Mouse (Mus musculus) neural tube, embryonic 12.5 days (tissue): Measurements from ENCODE around the gene Slc17a5. TPM values are rescaled to one million over a fixed set of nuclear protein-coding genes. Genes with fewer than 3 reads are reported as not detected.

Source experiments
- ATAC-seq: fragments of 200-750 bp; cut with Nextera tagmentation; 2 replicates; pipeline ENCODE4 v1.8.0; 2017; ENCODE audit warnings: low read depth, mild to moderate bottlenecking, moderate TSS enrichment, moderate library complexity; ENCODE audit not compliant: low FRiP score
- H3K27ac ChIP-seq: fragments of 300-500 bp; sonication (generic); 2 replicates; pipeline ENCODE4 v1.5.1; 2016
- H3K27me3 ChIP-seq: fragments of 300-500 bp; sonication (generic); replicated peaks from 2 replicates; pipeline ENCODE4 v1.6.1; 2016; ENCODE audit warnings: mild to moderate bottlenecking
- H3K36me3 ChIP-seq: fragments of 300-500 bp; sonication (generic); 2 replicates; pipeline ENCODE4 v1.6.1; 2016; ENCODE audit warnings: mild to moderate bottlenecking
- H3K4me1 ChIP-seq: fragments of 300-500 bp; sonication (generic); 2 replicates; pipeline ENCODE4 v1.6.1; 2016
- H3K4me2 ChIP-seq: fragments of 300-500 bp; sonication (generic); replicated peaks from 2 replicates; pipeline ENCODE4 v1.6.1; 2016; ENCODE audit warnings: mild to moderate bottlenecking
- H3K4me3 ChIP-seq: fragments of 300-500 bp; sonication (generic); 2 replicates; pipeline ENCODE4 v1.5.1; 2016
- H3K9ac ChIP-seq: fragments of 300-500 bp; sonication (generic); 2 replicates; pipeline ENCODE4 v1.6.1; 2016; ENCODE audit warnings: mild to moderate bottlenecking
- H3K9me3 ChIP-seq: fragments of 300-500 bp; sonication (generic); 2 replicates; pipeline ENCODE4 v1.6.1; 2016; ENCODE audit warnings: mild to moderate bottlenecking
- WGBS: fragments of 180-500 bp; shearing (Covaris S2); methylation state at CpG from one replicate; pipeline ENCODE4 v1.1.7; 2016; 5-methylcytosine and 5-hydroxymethylcytosine counted together
- polyA plus RNA-seq: library from polyadenylated mRNA; unstranded; fragments of >200 nt; fragmentation: Nextera tagmentation; extraction: Ambion mirVana; gene quantifications from 2 replicates; pipeline ENCODE4 v1.2.1, GENCODE M21; 2016

Slc17a5 gene
- polyA plus RNA-seq, 1 experiment from 2014 or later = 15.1 TPM

DNA sequence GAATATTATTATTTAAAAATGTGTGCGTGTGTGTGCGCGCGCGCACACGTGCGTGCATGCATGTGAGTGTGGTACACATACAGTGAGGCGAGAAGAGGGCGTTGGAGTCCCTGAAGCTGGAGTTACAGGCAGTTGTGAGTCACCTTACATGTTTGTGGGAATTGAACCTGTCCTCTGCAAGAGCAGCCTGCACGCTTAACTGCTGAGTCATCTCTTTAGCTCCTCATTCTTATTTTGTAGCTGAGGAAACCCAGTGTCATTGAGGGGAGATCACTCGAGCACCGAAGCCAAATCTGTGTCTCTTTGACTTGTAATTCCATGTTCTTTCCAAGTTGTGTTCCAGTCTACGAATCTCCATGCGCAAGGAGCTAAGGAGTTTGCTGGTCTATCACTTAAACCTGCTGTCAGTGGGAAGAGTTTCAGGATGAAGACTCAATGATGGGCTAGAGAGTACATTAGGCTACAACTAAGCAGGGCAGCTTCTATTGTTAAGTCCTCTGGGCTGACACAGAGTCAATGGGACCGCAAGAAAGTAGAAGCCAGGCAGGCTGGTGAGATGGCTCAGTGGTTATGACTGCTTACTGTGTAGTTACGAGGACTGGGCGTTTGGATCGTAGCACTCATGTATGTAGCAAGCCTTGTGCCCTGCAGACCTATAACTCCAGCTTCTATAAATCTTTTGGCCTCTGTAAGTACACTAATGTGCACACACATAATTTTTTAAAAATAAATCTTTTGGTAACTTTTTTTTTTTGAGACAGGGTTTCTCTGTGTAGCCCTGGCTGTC lies 8.1 kb upstream of the Slc17a5 start:
- H3K4me1 ChIP-seq = no peaks in the 10 kb centered on the region
- no peaks in the 10 kb centered on the region for H3K36me3 ChIP-seq
- WGBS = 92% methylated on average over 18 of the region's 18 CpGs
- no peak overlapping the region for H3K27ac ChIP-seq
- no peak overlapping the region for H3K4me2 ChIP-seq
- ATAC-seq = no peak
- H3K9ac ChIP-seq = no peak overlapping the region
- H3K4me3 ChIP-seq = no peak overlapping the region
- H3K9me3 ChIP-seq = no peaks in the 10 kb centered on the region
- no peaks in the 10 kb centered on the region for H3K27me3 ChIP-seq

DNA sequence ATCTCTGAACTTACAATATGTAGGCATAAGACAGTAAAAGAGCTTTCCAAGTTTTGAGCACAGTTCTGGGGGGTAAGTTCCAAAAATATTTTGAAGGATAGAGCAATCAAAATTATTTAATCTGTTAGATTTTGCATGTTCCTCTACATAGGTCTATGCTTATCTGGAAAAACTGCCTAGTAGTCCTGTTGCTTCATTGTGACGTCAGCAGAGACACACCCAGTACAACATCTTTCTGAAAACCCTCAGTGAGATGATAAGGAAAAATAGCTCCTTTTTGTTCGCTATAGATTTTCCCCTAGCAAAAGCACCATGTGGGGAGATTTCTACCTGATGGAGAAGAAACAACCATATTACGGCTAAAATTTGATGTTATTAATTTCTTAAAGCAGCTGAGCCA lies 7.4 kb upstream of the Slc17a5 start:
- no peak overlapping the region for H3K9ac ChIP-seq
- WGBS = 93% methylated on average over 3 of the region's 3 CpGs
- no peaks in the 10 kb centered on the region for H3K9me3 ChIP-seq
- H3K4me3 ChIP-seq = no peak overlapping the region
- no peaks in the 10 kb centered on the region for H3K4me1 ChIP-seq
- ATAC-seq = no peak
- no peaks in the 10 kb centered on the region for H3K36me3 ChIP-seq
- H3K27ac ChIP-seq = no peak overlapping the region
- H3K4me2 ChIP-seq = no peak overlapping the region
- H3K27me3 ChIP-seq = no peaks in the 10 kb centered on the region

DNA sequence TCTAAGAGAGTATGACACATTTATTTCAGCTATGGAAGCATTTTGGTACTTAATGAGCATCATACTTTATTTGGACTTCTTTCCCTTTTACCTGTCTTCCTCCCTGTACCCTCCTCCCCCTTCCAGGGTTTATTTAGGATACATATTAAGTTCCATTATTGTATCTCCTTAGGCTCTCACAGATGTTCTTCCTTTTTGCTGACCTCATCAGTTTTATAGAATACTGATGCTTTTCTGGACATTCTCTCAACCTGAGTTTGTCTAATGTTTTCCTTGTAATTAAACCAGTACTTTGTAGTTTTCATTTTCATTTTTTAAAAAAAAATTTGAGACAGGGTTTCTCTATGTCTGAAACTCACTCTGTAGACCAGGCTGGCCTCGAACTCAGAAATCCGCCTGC lies 2.6 kb upstream of the Slc17a5 start:
- no peak overlapping the region for H3K4me2 ChIP-seq
- H3K27ac ChIP-seq = no peak overlapping the region
- peaks cover 3% of the 10 kb centered on the region; the same call in 1 of the 2 replicates for H3K4me1 ChIP-seq
- no peaks in the 10 kb centered on the region for H3K9me3 ChIP-seq
- no peaks in the 10 kb centered on the region for H3K36me3 ChIP-seq
- no peak overlapping the region for H3K9ac ChIP-seq
- H3K27me3 ChIP-seq = no peaks in the 10 kb centered on the region
- no peak for ATAC-seq
- no peak overlapping the region for H3K4me3 ChIP-seq
- 96% methylated on average over 2 of the region's 2 CpGs for WGBS

DNA sequence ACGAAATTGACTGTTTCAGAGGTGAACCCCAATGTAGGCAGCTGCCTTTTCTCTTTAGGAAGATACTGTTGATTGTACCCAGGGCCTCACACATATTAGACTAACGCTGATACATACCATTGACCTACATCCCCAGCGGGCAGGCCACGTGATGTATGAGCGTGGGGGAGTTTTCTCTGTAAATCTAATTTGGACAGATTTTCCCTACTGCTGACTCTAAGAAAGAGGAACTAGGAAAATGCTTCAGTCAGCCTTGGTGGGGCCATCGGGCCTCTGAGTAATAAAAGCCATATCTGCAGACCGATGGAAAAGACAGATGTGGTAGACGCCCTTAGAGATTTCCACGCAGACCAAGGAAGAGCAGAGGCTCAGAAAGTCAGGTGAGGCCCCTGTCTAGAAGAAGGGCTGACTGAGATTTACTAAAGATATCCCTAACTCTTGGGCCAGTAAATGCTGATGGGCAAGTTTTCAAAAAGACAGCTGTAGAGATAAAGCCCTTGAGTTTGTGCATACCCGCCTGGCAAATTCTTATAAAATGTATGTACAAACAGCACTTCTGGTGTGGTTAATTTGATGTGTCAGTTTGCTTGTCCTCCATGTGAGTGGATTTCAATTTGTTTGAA lies 681 bp upstream of the Slc17a5 start:
- Histone ChIP-seq H3K27ac (no peak overlapping the region), H3K4me3 (peak overlapping the region; percentile 78; the same call in 1 of the 2 replicates), H3K4me2 (peak overlapping the region; percentile 68), H3K27me3 (no peaks in the 10 kb centered on the region), H3K9ac (no peak overlapping the region), H3K4me1 (peaks cover 3% of the 10 kb centered on the region; the same call in 1 of the 2 replicates), H3K36me3 (no peaks in the 10 kb centered on the region; the same call in 1 of the 2 replicates), H3K9me3 (no peaks in the 10 kb centered on the region)
- peak; percentile 46 for ATAC-seq
- WGBS = 79% methylated on average over 10 of the region's 10 CpGs

DNA sequence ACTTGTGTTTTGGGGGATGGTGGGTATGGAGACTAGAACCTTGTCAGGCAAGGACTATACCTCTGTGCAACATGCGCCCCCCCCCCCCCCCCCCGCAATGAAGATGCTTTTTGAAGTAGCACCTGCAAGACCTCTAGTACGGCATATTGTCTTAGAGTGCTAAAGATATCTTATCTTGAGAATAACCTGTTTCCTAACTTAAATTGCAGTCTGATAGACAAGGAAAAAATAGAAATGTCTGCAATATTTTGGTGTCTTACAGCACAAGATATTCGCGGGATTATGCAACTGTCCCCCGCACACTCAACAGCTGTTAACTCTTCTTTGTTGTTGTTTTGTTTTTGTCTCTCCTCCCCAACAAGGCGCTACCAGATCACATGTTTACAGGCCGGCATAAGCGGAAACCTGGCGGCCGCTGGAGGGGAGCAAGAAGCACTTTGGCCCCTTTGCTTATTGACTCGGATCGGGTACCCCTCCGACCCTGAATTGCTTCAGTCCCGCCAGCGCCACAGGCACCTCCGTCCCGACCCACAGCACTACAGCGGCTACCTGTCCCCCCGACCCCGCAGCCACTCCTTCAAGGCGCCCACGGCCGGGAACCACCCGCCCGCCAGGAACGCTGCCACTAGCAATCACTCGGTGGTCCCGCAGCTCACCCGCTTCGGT lies 490 bp downstream of the Slc17a5 start:
- Histone ChIP-seq H3K27ac (0 out of 2 replicates have a peak overlapping the region, but pooled peaks have one; percentile 32), H3K9me3 (no peaks in the 10 kb centered on the region), H3K27me3 (no peaks in the 10 kb centered on the region), H3K4me2 (peak overlapping the region; percentile 68), H3K36me3 (no peaks in the 10 kb centered on the region; the same call in 1 of the 2 replicates), H3K4me3 (peak overlapping the region; percentile 78), H3K4me1 (peaks cover 3% of the 10 kb centered on the region; the same call in 1 of the 2 replicates), H3K9ac (peak overlapping the region; percentile 84)
- peak; percentile 81 for ATAC-seq
- WGBS = 2% methylated on average over 31 of the region's 31 CpGs

DNA sequence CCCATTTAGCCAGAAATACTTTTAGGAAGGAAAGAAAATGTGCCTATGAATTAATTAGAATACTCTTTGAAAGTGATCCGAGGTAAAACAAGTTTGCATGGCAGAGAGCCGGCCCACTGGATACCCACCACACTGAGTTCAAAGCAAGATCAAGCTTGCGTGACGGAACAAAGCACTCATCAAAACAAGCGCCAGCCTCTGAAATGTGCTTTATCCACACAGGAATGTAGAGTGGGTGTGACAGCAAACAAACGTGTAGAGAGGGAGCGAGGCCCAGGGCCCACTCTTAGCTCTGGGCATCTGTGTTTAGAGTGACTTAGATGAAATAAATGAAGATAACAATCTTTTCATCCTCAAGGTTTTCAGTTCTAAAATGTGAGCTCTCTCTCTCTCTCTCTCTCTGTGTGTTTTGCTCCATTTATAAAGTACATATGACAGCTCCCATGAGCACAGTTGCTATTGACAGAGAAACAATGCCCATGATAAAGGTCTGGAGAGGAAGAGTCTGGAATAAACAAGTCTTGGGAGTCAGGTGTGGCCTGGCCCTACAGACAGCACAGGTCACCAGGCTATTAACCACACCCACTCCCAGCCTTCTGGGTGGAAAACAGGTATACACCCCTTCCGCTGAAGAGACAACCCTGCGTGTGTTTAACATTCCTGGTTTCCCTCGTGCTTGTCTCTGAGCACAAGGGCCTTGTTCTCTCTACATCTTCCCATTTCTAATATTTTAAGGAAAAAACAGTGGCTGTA lies 8.0 kb downstream of the Slc17a5 start:
- Histone ChIP-seq H3K36me3 (peaks cover 26% of the 10 kb centered on the region), H3K27ac (no peak overlapping the region), H3K4me1 (no peaks in the 10 kb centered on the region), H3K4me2 (no peak overlapping the region), H3K4me3 (no peak overlapping the region), H3K9me3 (no peaks in the 10 kb centered on the region), H3K9ac (no peak overlapping the region), H3K27me3 (no peaks in the 10 kb centered on the region)
- 69% methylated on average over 10 of the region's 10 CpGs for WGBS
- no peak for ATAC-seq

DNA sequence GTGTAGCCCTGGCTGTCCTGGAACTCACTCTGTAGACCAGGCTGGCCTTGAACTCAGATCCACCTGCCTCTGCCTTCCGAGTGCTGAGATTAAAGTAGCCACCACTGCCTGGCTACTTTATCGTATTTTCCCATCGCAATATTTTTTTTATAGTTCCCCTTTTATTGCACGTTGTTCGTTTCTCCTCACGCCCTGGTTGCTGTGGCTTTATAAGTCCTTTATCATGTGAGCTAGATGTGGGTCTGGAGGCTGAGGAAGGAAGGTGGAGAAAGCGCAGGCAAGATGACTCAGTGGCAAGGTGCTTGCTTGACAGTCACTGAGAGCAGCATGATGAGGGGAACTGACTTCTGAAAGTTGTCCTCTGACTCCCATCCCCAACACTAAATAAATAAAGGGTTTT lies 9.0 kb downstream of the Slc17a5 start:
- no peak for ATAC-seq
- H3K36me3 ChIP-seq = peaks cover 31% of the 10 kb centered on the region
- no peaks in the 10 kb centered on the region for H3K4me1 ChIP-seq
- H3K9ac ChIP-seq = no peak overlapping the region
- H3K27me3 ChIP-seq = no peaks in the 10 kb centered on the region
- H3K4me3 ChIP-seq = no peak overlapping the region
- no peaks in the 10 kb centered on the region for H3K9me3 ChIP-seq
- no peak overlapping the region for H3K27ac ChIP-seq
- no peak overlapping the region for H3K4me2 ChIP-seq
- WGBS = 94% methylated on average over 7 of the region's 7 CpGs

DNA sequence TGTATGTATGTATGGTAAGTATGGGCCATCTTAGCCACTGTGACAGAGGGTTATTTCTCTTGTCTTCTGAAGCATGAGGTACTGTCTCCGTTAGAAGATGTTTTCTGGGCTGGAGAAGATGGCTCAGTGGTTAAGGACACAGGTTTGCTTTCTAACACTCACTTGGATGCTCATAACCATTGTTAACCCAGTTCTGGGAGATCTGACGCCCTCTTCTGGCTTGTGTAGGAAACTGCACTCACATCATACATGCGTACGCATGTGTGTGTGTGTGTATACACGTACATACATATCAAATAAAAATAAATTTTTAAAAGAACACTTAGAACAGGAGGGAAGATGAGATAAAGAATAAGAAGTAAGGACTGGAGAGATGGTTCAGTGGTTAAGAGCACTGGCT lies 11.4 kb downstream of the Slc17a5 start:
- WGBS = 92% methylated on average over 5 of the region's 5 CpGs
- Histone ChIP-seq H3K4me3 (no peak overlapping the region), H3K4me2 (no peak overlapping the region), H3K9me3 (no peaks in the 10 kb centered on the region), H3K9ac (no peak overlapping the region), H3K27ac (no peak overlapping the region), H3K27me3 (no peaks in the 10 kb centered on the region), H3K4me1 (no peaks in the 10 kb centered on the region), H3K36me3 (peaks cover 31% of the 10 kb centered on the region)
- no peak for ATAC-seq

DNA sequence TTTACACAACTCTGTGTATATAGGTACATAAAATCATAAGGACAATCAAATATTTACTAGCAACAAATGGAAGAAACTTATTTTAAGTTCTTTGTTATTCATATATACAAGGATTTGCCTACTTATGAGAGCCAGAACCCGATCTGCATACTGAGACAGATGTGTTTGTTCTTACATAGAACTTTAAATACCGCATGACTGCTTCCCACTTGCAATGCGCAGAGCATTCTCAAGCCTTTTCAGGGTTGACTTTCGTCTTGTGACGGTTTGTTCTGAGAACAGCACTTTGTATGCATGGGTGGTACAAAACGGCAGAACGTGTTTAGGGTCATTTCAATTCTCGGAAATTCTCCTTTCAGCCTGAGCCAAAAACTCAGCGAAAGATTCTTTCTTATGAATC lies 17.9 kb downstream of the Slc17a5 start:
- Histone ChIP-seq H3K27me3 (no peaks in the 10 kb centered on the region), H3K4me2 (no peak overlapping the region), H3K9ac (no peak overlapping the region), H3K9me3 (no peaks in the 10 kb centered on the region), H3K4me3 (no peak overlapping the region), H3K4me1 (no peaks in the 10 kb centered on the region), H3K36me3 (peaks cover 14% of the 10 kb centered on the region), H3K27ac (no peak overlapping the region)
- ATAC-seq = no peak
- 90% methylated on average over 9 of the region's 9 CpGs for whole genome bisulfite sequencing

DNA sequence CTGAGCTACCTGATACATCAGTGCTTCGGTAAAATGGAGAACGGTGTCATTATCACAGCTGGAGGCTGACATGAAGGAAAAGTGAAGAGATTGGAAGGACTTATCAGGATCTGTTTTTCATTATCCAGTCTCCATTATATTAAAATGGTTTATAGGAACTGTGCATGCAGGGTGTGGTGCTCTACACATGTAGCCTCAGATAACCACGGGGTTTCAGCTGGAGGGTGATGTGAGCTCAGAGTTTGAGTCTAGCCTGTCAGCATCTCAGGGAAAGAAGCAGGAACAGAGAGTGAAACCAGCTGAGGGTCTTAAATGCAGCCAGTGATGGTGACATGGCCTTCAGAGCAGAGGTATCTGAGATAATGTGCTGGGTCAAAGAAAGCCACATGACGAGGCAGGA lies 28.4 kb downstream of the Slc17a5 start:
- Histone ChIP-seq H3K27ac (no peak overlapping the region), H3K4me3 (no peak overlapping the region), H3K4me2 (no peak overlapping the region), H3K36me3 (0 out of 2 replicates have a peak, but pooled peaks cover 4% of the 10 kb centered on the region), H3K4me1 (no peaks in the 10 kb centered on the region), H3K9ac (no peak overlapping the region), H3K9me3 (no peaks in the 10 kb centered on the region), H3K27me3 (no peaks in the 10 kb centered on the region)
- 89% methylated on average over 4 of the region's 4 CpGs for WGBS
- ATAC-seq = no peak

DNA sequence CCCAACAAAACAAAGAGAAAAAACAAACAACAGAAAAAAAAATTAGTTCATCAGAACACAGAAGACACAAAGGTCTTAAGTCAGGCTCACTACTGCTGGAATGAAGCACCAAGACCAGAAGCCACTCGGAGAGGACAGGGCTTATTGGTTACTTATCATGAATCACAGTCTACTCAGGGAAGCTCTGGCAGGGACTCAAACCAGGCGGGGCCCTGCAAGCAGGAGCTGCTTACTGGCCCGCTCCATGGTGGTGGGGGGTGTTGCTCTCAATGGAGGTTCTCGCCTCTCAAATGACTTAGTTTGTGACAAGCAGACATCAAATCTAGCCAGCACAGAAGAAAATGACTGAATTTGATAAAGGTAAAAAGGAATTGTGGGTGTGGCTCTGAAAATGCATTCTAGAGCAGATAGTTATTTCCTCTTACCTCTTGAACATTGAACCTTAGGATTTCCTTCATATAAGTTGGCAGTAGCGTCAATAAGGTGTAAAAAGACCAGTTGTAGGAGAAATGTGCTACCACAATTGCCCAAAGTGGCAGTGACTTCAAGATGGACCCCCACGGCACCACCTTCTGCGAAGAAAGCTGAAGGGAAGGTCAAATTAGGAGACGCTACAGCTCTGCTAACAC lies 29.1 kb downstream of the Slc17a5 start:
- H3K9me3 ChIP-seq = no peaks in the 10 kb centered on the region
- no peak overlapping the region for H3K4me2 ChIP-seq
- H3K27ac ChIP-seq = no peak overlapping the region
- H3K36me3 ChIP-seq = peaks cover 6% of the 10 kb centered on the region; the same call in 1 of the 2 replicates
- H3K4me1 ChIP-seq = no peaks in the 10 kb centered on the region
- H3K27me3 ChIP-seq = no peaks in the 10 kb centered on the region
- WGBS = 91% methylated on average over 8 of the region's 8 CpGs
- no peak for ATAC-seq
- H3K9ac ChIP-seq = no peak overlapping the region
- no peak overlapping the region for H3K4me3 ChIP-seq
